Mouse (Mus musculus) liver, adult (tissue): Measurements from ENCODE around the gene Mapkapk2.

ENCODE experiments used
- GATA4 ChIP-seq: IDR thresholded peaks from 2 replicates; pipeline ENCODE4 v1.6.1; 2014; ENCODE audit warnings: mild to moderate bottlenecking, low read length; ENCODE audit not compliant: insufficient replicate concordance

Gene Mapkapk2

GRCm38 (mm10) chr1:131121987-131122386, 24.4 kb upstream of the Mapkapk2 start:
- no peak for TF ChIP-seq GATA4

- no peak for TF ChIP-seq GATA4
Observed at GRCm38 (mm10) chr1:131119026-131119425, 21.4 kb upstream of the Mapkapk2 start.

- TF ChIP-seq GATA4 = no peak
Observed at GRCm38 (mm10) chr1:131118530-131118929, 20.9 kb upstream of the Mapkapk2 start.

- no peak for TF ChIP-seq GATA4
Observed at GRCm38 (mm10) chr1:131116430-131117011, 18.9 kb upstream of the Mapkapk2 start.

- TF ChIP-seq GATA4 = no peak
Observed at GRCm38 (mm10) chr1:131115932-131116331, 18.3 kb upstream of the Mapkapk2 start.

- TF ChIP-seq GATA4 = no peak
Observed at GRCm38 (mm10) chr1:131112576-131112975, 14.9 kb upstream of the Mapkapk2 start.

- no peak for TF ChIP-seq GATA4
Observed at GRCm38 (mm10) chr1:131110525-131111106, 13.0 kb upstream of the Mapkapk2 start.

- no peak for TF ChIP-seq GATA4
Observed at GRCm38 (mm10) chr1:131107575-131108308, 10.1 kb upstream of the Mapkapk2 start.

GRCm38 (mm10) chr1:131103776-131104424, 6.3 kb upstream of the Mapkapk2 start:
- TF ChIP-seq GATA4 = no peak

GRCm38 (mm10) chr1:131100808-131101207, 3.2 kb upstream of the Mapkapk2 start:
- no peak for TF ChIP-seq GATA4

GRCm38 (mm10) chr1:131096803-131097699, 575 bp downstream of the Mapkapk2 start:
- TF ChIP-seq GATA4 = no peak

- no peak for TF ChIP-seq GATA4
Observed at GRCm38 (mm10) chr1:131096132-131096695, 1.4 kb downstream of the Mapkapk2 start.

GRCm38 (mm10) chr1:131095574-131095973, 2.1 kb downstream of the Mapkapk2 start:
- no peak for TF ChIP-seq GATA4

GRCm38 (mm10) chr1:131093889-131094288, 3.7 kb downstream of the Mapkapk2 start:
- TF ChIP-seq GATA4 = peak; percentile 33; the same call in 1 of the 2 replicates
